Mouse (Mus musculus) thymus, adult 2 months (tissue): ENCODE results near the gene 1810030O07Rik. TPM values are rescaled to one million over a fixed set of nuclear protein-coding genes. Genes with fewer than 3 reads are reported as not detected.

Experiments
- polyA plus RNA-seq: library from polyadenylated mRNA; depleted of rRNA; stranded (reverse); fragments of >200 nt; gene quantifications from 2 replicates; pipeline ENCODE4 v1.2.3, GENCODE M21; 2012; rRNA removed

The 1810030O07Rik gene
- polyA plus RNA-seq, 1 experiment: 19.7 TPM

Other genes starting within 250 kb of the 1810030O07Rik start
- gene Atp6ap2, start 85.9 kb downstream of the 1810030O07Rik start, polyA plus RNA-seq: 24.5 and 25.2 TPM in 2 replicates
- 64.7 and 76.9 TPM in 2 replicates for gene Med14, start 88.4 kb upstream of the 1810030O07Rik start, polyA plus RNA-seq